Mouse (Mus musculus) MN1 (cell line): ENCODE data around the gene Mib2.
"Not testable (repeated sequence)": the region's sequence is repeated elsewhere in the genome, so short reads cannot be mapped to it uniquely, and the experiment has no call there.

Experiments used
- DNase-seq: peaks from one replicate; pipeline ENCODE4 v3.0.0-alpha.2; 2016; ENCODE audit warnings: low spot score

The Mib2 gene

DNA sequence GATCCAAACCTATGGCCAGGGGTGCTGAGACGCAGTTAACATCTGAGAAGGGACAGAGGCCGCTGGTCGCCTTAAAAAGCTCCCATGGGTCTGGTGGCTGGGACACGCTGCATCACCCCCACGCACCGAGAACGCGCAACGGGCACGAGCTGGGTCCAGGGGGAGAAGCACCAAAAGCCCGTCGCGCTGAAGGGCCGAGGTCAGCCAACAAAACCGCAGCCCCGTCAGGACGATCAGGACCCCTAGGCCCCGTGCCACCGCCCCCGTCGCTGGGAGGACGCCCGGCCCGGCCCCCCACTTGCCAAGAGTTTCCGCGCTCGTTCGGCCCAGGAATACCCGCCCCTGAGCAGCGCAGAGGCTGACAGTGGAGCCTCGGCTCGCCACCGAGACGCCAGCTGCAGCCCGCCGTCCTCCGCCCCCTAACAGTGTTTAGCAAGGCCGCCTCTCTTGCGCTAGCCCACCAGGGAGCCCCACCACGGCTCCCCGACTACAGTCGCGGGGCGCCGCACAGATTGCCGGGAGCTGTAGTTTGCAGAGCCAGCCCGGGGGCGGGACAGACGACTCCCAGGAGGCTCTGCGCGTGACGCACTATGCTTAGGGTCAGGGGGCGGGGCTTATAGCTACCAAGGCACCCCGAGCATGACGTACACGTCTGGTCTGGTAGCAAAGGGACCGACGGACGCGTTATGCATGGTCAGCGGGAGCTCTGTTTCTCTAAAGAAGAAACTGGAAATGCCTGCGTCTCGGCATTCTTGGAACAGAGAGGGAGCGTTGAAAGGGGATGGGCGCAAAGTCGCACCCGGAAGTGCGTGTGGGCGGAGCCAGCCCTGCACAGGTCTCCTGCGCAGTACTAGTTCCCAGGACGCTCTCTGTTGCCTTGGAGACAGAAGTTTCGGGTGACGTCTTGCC is at the start of gene Mib2:
Gene Mib2 (minus strand): TSS at position 510 of the 909 bp plus-strand sequence.
- DNase-seq: peak; percentile 96

DNA sequence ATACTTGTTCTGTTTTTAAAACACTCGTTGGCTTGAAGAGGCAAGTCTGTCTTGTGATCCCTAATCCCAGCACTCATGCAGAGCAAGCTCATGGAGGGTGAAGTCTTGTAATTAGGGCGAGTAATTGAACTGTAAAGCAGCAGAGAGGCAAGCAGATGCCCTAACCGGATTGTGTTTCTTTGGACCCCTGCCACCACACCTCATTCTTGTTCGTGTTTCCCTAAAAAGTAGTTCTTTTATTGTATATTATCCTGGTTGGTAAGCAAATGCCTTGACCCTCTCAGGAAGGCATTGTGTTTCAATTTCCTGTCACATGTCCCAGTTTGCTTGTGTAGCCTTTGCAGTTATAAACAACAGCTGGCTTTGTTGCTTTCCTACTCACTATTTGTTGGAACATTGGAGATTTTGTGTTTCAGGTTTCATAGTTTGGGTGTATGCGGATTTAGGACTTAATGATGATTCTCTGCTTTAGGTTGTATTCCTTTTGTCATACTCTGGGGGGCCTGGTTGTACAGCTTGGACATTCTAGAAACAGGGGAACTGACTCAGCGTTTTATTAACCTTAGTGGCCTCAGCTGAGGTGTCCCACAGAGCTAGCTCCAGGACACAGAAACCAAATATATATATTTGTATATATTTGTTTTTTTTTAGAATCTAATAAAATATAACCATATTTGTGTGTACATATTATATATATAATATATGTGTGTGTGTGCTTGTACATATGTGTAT is 41.7 kb upstream of the Mib2 start:
- peak; percentile 54 for DNase-seq

DNA sequence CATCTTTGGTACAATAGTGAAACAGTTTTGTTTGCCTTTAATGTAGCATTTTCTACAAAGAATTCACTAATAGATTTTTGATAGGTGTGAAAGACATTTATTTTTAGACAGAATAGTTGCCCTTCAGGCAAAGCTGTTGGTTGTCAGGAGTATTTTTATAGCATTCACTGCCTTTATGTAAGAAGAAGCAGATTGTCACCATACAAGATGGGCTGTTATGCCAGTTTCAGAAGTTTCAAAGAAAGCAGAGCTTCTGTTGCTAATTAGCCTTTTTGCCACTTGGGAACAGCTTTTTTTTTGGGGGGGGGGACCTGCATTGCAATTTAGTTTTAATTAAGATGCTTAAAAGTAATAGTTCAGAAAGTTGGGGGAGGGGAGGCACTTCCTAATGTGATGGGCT is 40.0 kb upstream of the Mib2 start:
- DNase-seq: no peak

DNA sequence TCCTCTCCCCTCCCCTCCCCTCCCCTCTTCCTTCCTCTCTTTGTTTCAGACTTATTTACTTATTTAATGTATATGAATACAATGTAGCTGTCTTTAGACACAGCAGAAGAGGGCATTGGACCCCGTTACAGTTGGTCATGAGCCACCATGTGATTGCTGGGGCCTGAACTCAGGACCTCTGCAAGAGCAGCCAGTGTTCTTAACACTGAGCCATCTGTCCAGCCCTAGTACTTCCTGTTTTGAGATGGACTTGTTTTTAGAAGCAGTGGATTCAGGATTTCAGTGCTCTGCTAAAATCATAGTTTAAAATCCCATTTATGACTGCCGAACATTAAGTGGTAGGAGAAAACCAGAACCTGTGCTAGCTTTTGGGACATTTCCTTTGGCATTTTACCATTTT is 39.6 kb upstream of the Mib2 start:
- DNase-seq: no peak

DNA sequence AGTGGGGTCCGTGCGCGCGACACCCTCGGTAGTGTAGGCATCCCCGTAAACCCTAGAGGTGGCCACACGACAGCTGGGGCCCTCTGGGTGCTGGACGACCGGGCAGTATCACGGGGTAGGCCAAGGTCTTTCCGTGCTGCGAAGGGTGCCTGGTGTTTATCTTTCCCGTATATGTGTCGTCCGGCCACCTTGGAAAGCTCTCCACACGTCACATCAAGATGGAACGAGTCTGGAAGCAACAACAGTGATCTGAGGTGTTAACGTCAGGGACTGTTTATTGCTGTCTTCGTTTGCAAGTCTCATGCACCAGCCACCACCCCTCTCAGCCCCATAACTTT is 36.6 kb upstream of the Mib2 start:
- peak; percentile 60 for DNase-seq

DNA sequence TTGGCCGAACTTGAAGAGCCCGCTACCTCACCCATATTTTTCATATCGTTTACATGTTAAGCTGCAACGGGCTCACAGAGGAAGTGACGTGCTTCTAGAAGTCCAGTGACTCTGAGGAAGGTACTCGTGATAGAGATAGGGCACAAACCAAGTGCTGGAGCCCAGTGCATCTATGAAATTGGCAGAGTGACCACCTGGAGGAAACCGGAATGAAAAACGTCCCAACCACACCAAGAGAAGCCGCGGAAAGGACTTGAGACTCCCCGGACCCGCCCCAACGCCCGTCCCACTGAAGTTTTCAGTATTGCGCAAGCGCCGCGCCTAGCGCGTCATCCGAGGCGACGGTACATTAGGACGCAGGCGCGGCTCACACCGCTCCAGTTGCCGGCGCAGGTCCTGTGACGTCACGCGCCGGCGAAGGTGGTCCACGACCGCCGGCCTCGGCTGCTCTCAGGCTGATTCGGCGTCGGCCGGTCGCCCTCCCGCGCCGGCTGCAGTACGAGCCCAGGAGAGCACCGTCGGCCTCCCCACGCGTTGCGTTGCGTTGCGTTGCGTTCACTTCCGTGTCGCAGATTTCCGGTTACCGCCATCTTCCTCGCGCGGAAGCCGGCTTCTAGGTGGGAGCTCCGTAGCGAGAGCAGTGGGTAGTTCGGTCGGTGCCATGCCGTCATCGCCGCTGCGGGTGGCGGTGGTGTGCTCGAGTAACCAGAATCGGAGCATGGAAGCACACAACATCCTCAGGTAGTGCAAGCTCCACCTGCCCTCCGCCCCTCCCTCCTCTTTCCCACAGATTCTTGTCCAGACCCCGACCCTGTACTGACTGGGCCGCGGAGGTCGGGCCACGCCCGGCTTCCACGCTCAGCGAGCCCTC is 36.0 kb upstream of the Mib2 start, which contains the start of gene Ssu72:
Gene Ssu72 (plus strand): TSS at position 80 of the 871 bp plus-strand sequence.
- DNase-seq: peak; percentile 95

DNA sequence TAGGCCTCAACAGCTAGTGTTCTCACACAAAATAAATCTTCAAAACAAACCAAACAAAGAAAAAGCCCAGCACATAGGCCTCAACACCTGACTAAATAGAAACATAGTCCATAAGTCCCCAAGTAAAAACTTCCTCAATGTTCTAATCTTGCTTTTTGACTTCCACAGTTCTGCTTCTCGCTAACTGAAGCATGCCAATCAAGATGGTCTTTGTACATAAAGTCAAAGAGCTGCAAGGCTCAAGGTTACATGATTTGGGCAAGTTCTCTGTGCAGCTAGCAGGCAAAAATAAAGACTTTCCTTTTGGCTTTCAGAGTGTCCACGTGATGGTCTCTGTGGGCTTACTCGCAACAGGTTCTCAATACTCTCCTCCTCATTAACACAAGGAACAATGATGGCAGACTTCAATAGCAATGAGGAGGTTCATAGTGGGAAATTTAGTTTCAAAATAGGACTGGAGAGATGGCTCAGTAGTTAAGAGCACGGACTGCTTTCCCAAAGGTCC is 34.5 kb upstream of the Mib2 start:
- DNase-seq: no peak

DNA sequence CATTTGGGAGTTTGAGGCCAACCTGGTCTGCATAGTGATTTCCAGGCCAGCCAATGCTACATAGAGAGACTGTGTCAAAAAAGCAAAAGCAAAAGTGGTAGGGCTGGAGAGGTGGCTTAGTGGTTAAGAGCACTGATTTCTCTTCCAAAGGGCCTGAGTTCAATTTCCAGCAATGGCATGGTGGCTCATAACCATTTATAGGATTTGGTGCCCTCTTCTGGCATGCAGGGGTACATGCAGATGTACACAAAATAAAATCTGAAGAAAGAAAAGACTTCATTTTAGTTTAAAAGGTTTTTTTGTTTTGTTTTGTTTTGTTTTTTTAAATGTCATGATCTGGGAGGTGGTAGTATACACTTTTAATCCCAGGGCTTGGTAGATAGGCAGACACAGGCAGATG is 31.4 kb upstream of the Mib2 start:
- peak; percentile 38 for DNase-seq

DNA sequence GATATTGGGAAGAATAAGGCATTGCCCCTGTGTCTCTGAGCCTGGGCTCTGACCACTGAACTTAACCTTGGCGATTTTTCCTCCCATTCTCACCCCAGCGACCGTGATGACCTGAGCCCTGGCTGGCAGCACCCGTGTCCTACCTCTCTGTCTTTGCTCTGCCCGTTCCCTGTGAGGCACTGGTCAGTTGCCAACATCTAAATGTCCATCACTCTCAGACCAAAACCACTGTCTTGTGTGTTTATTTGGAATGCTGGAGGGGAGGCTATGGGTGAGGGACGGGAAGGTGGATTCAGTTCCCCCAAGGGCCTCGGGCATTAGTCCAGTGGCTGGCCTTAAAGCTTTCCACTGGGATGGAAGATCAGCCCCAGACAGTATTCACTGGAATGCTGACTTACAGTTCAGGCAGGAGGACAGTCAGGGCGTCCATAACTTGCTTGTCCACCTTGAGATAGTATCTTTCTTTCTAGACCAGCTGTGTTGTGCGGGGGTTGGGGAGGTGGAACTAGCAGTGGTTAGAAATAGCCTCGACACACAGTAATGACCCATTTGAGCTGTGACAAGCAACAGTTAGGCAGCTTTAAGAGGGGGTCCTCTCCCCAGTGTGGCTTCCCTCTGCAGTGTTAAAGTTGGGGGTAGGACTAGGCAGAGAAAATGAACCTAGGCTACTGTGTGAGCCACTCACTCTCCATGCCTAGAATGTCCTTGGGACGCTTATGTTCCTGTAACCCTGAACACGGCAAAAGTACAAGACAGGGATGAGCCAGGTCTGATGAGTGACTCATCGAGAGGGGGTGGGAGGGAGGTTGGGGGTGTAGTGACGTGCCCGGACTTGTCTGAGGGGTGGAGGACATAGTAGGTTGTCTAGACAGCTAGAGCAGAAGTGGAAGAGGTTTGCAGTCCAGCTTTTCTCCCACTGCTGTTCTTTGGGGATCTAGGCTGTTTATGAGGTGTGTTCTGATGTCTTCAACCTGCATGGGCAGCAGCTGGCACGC is 27.6 kb upstream of the Mib2 start:
- peak; percentile 36 for DNase-seq

DNA sequence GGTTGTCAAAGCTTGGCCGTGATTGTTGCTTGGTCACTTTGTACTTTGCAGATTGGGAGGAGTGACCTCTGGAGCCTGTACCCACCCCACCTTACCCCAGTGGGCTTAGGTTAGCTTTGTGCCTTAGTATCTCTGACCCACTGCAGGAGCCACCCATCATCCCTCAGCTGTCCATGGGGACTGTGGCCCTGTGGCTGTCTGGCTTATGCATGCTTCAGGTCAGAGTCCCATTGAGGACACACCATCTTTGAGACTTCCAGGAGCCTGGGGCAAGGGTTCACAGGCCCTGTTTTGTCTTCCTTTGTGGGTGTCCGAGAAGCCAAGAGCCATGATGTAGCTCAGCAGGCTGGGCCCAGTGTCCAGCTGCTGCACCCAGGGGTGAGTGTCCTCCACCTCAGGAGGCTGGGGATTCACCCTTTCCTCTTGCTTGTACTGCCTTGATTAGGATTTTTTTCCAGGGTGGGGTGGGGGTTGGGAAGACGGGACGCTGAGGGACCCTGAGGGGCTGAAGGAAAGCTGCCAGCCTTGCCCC is 26.6 kb upstream of the Mib2 start:
- no peak for DNase-seq

DNA sequence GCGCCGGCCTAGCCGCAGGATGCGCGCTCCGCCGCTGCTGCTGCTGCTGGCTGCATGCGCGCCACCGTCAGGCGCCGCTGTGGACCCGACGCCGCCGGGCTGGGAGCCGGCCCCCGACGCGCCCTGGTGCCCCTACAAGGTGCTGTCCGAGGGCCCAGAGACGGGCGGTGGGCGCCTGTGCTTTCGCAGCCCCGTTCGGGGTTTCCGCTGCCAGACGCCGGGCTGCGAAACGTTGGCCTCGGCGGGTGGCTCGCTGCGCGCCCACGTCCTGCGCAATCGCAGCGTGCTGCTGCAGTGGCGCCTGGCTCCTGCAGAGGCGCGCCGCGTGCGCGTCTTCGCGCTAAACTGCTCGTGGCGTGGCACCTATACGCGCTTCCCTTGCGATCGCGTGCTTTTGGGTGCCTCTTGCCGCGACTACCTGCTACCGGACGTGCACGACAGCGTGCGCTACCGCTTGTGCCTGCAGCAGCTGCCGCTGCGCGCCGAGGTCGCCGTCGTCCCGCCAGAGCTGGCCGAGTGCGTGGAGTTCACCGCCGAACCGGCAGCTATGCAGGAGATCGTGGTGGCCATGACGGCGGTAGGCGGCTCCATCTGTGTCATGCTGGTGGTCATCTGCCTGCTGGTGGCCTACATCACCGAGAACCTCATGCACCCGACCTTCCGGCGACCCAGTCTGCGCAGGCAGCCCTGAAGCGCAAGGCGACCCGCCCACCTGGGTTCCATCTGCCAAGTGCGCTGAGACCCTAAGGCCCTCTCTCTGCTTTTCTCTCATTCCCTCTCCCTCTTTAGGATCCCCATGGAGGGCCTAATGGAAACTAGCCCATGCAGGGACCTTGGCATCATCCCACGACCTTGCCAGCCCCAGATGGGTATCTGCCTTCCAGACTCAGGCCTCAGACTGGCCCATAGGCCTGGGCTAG is 25.7 kb upstream of the Mib2 start:
- DNase-seq: peak; percentile 82

DNA sequence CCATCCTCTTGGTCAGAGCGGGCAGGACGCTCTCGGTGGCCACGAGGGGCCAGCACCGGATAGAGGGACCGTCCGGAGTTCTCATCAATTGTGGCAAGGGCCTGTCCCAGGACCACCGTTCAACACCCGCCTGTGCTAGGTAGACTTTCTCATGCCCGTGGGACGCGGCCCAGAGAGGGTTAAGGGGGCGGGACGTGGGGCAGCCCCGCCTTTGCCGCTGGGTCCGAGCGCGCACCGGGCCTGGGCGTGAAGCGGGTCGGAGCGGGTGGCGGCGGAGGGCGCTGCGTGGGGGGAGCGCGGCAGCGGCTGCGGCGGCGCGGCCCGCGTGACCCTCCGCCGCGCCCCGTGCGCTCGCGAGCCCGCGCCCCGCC is 25.1 kb upstream of the Mib2 start, which contains the start of gene Fndc10:
Gene Fndc10 (plus strand): TSS at position 232 of the 371 bp plus-strand sequence.
- DNase-seq: peak; percentile 75

DNA sequence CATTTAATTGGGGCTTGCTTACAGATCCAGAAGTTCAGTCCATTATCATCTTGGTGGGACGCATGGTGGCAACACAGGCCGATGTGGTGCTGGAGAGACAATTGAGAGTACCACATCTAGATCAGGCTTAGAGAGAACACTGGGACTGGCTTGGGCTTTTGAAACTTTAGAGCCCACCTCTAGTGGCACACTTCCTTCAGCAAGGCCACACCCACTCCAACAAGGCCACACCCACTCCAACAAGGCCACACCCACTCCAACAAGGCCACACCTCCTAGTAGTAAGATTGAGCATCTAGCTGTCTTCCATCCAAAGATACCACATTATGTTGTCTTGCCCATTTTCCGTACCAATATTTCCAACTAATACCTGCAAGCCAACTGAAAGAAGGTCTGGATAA is 23.4 kb upstream of the Mib2 start:
- no peak for DNase-seq

DNA sequence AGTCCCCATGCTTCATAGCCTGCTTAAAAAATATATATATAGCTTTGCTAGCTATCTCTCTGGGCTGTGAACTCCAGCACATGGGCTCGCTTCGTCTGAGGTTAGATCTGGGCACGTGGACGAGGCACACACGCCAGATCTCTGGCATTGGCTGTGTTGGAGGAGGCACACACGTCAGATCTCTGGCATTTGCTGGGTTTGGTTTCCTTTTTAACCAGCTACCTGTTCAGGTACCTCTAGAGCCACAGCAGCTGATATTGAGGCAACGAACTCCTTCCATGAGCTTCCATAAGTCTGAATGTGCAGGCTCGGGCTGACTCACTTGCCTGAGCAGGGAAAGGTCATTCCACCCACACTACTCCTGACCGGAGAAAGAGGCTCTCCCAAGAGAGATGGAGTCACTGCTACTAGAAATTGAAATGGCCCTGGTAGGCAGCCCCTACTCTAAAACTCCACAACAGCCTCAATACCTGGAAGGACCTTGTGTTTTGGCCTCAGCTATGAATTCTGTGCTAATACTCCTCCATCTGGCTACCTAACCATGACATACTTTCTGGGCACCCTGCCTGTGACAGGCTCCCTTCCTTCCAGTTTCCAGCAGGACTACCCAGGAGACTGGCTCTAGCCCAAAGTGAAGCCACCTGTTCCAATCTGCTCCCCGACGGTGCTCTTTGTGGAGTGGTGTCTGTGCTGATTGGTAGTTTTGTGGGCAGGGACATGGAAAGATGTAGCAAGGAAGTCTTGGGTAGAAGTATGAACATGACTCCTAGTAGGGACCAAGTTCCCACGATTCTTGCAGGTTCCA is 21.8 kb upstream of the Mib2 start:
- peak; percentile 27 for DNase-seq

DNA sequence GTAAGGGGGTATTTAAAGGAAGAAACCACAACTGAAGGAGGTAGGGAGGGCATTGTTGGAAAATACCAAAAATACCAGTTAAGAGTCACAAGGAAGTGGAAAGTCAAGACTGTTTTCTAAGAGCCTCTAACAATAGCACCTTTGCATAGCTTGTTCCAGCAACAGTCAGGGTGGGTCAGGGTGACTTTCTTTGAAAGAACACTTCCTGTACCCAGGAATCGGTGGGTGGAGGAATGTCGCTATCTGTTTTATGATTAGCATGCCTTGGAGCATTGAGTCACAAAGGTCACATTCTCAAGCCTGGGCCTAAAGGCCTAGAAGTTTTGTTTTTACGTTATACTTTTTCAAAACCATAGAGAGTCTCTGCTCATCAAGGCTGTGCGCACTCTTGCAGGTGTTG is 18.8 kb upstream of the Mib2 start:
- not testable (repeated sequence) for DNase-seq

DNA sequence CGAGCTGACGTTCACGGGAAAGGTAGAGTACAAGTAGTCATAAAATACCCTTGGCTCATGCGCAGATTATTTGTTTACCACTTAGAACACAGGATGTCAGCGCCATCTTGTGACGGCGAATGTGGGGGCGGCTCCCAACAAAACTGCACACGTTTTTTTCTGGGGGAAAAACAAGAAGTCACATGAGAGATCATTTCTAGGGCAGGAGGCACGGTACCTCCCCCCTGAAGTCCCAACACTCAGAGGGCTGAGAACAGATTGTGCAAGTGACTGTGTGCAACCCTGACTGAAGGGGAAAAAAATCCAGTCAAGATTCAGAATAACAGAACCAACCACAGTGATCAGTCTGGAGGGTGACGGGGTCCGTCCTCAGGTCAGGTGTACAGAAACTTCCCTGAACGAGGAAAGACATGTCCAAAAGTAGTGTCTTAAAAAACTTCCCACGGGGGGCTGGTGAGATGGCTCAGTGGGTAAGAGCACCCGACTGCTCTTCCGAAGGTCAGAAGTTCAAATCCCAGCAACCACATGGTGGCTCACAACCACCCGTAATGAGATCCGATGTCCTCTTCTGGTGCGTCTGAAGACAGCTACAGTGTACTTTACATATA is 14.8 kb upstream of the Mib2 start:
- peak; percentile 77 for DNase-seq

DNA sequence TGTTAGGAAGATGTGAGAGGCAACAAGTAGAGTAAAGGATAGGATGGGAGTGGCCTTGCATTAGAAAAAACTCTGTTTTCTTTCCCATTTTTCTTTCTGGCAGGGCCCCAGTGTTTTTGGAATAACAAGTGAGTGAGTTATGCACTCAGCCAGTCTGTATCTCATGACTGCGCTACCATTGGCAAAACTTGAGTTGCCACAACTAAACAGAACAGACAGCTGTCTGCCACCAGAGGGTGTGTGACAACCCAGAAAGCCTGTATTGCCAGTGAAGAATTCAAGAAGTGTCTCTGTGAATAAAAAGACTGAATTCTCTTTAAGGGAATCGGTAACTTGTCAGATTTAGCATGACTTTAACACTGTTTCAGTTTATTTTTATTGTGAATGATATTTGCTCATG is 7.0 kb upstream of the Mib2 start:
- peak; percentile 42 for DNase-seq

DNA sequence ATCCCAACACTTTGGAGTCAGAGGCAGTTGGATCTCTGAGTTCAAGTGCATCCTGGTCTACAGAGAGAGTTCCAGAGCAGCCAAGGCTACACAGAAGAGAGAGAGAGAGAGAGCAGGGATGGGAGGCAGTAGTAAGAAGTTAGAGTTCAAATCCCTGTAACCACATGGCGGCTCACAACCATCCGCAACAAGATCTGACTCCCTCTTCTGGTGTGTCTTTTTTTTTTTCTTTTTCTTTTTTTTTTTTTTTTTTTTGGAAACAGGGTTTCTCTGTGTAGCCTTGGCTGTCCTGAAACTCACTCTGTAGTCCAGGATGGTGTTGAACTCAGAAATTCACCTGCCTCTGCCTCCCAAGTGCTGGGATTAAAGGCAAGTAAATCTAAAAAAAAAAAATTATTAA is 3.1 kb upstream of the Mib2 start:
- no peak for DNase-seq
